Mouse (Mus musculus) stomach, postnatal 0 days (tissue): Measurements from ENCODE around the gene Fxyd2. TPM values are rescaled to one million over a fixed set of nuclear protein-coding genes. Genes with fewer than 3 reads are reported as not detected.
A peak's percentile ranks its signal among the peaks of the same experiment; 100 is the strongest.

Source experiments
- ATAC-seq: fragments of 200-750 bp; cut with Nextera tagmentation; 2 replicates; pipeline ENCODE4 v1.8.0; 2017; ENCODE audit not compliant: low FRiP score, low TSS enrichment
- DNase-seq: peaks from one replicate; pipeline ENCODE4 v3.0.0-alpha.2; 2016; ENCODE audit warnings: low spot score
- H3K27ac ChIP-seq: fragments of 300-500 bp; sonication (generic); replicated peaks from 2 replicates; pipeline ENCODE4 v1.5.1; 2014; ENCODE audit warnings: mild to moderate bottlenecking, control low read depth
- H3K27me3 ChIP-seq: fragments of 300-500 bp; sonication (generic); 2 replicates; pipeline ENCODE4 v1.6.1; 2014; ENCODE audit warnings: low read length; ENCODE audit not compliant: control insufficient read depth, insufficient read depth
- H3K36me3 ChIP-seq: fragments of 300-500 bp; sonication (generic); 2 replicates; pipeline ENCODE4 v1.6.1; 2014; ENCODE audit warnings: low read length, mixed read lengths; ENCODE audit not compliant: control insufficient read depth, insufficient read depth
- H3K4me1 ChIP-seq: fragments of 300-500 bp; sonication (generic); replicated peaks from 2 replicates; pipeline ENCODE4 v1.6.1; 2014; ENCODE audit warnings: antibody characterized with exemption; ENCODE audit not compliant: control insufficient read depth, insufficient read depth
- H3K4me2 ChIP-seq: fragments of 300-500 bp; sonication (generic); replicated peaks from 2 replicates; pipeline ENCODE4 v1.6.1; 2014; ENCODE audit warnings: low read depth, mild to moderate bottlenecking, control low read depth, moderate library complexity
- H3K4me3 ChIP-seq: fragments of 300-500 bp; sonication (generic); 2 replicates; pipeline ENCODE4 v1.5.1; 2014; ENCODE audit warnings: low read depth, low read length, control low read depth
- H3K9ac ChIP-seq: fragments of 300-500 bp; sonication (generic); 2 replicates; pipeline ENCODE4 v1.6.1; 2014; ENCODE audit warnings: mild to moderate bottlenecking, low read length, control low read depth, mixed read lengths
- H3K9me3 ChIP-seq: fragments of 300-500 bp; sonication (generic); 2 replicates; pipeline ENCODE4 v1.6.1; 2016; ENCODE audit warnings: low read length; ENCODE audit not compliant: control insufficient read depth
- CTCF ChIP-seq: IDR thresholded peaks from 2 replicates; pipeline ENCODE4 v1.5.1; 2016; ENCODE audit warnings: antibody characterized with exemption, low read depth, mild to moderate bottlenecking, moderate library complexity
- EP300 ChIP-seq: optimal IDR thresholded peaks from 2 replicates; pipeline ENCODE3; 2016; ENCODE audit warnings: antibody characterized with exemption
- WGBS: fragments of 180-500 bp; shearing (Covaris S2); extraction: QIAGEN DNeasy Blood & Tissue Kit; methylation state at CpG from one replicate; pipeline ENCODE4 v1.1.7; 2014; 5-methylcytosine and 5-hydroxymethylcytosine counted together
- polyA plus RNA-seq: library from polyadenylated mRNA; unstranded; fragments of >200 nt; fragmentation: Nextera tagmentation; extraction: Ambion mirVana; gene quantifications from 2 replicates; pipeline ENCODE4 v1.2.1, GENCODE M21; 2015

The Fxyd2 gene
- polyA plus RNA-seq, 1 experiment from 2014 or later: 2.2 TPM

DNA sequence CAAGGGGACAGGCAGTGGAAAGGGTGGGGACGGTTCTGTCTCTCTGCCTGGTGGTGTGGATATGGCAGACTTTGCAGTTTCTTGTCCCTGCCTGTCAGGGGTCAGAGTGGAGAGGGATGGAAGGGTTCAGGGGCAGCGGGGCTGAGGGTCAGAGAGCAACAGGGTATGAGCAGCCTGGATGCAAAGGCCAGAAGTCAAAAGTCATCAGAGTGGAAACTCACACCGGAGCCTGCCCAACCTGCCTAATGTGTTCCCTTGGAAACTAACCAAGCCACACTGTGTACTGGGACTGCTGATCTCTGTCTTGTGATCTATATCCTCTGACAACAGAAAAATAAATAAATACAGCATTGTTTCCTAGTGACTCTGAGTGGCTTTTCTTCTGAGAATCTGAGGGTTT lies 3.7 kb upstream of the Fxyd2 start:
- DNase-seq (no peak), ATAC-seq (no peak)
- no peak overlapping the region for H3K4me2 ChIP-seq
- no peak overlapping the region for H3K27ac ChIP-seq
- H3K36me3 ChIP-seq: no peaks in the 10 kb centered on the region
- no peaks in the 10 kb centered on the region for H3K4me1 ChIP-seq
- WGBS: 48% methylated on average over 3 of the region's 3 CpGs
- no peaks in the 10 kb centered on the region for H3K9me3 ChIP-seq
- H3K9ac ChIP-seq: no peak overlapping the region
- TF ChIP-seq EP300 (no peak), CTCF (no peak)
- no peaks in the 10 kb centered on the region for H3K27me3 ChIP-seq
- no peak overlapping the region for H3K4me3 ChIP-seq

DNA sequence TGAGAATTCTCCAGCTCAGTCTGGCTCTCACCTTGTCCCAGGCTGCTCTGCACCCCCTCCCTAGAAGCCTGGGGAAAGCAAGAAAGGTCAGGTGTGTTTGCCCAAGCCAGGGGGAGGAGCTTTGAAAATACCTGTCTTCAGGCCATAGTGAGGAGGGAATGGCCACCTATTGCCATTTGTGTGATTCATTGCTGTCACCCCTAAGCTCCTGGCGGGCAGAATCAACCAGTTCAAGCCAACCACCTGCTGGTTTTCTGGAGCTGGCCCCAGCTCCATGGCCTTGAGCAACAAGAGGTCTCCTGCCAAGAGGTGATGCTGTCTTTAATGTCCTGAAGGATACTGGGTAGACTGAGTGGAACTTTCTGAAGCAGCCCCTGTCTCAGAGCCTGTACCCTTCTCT lies 1.1 kb upstream of the Fxyd2 start:
- Histone ChIP-seq H3K36me3 (no peaks in the 10 kb centered on the region), H3K4me2 (no peak overlapping the region), H3K27ac (no peak overlapping the region), H3K27me3 (no peaks in the 10 kb centered on the region), H3K4me1 (no peaks in the 10 kb centered on the region), H3K4me3 (no peak overlapping the region), H3K9me3 (no peaks in the 10 kb centered on the region), H3K9ac (no peak overlapping the region)
- TF ChIP-seq CTCF (no peak), EP300 (no peak)
- WGBS: 35% methylated on average over 1 of the region's 1 CpGs
- no peak for DNase-seq
- ATAC-seq: peak; percentile 22; the same call in 1 of the 2 replicates

DNA sequence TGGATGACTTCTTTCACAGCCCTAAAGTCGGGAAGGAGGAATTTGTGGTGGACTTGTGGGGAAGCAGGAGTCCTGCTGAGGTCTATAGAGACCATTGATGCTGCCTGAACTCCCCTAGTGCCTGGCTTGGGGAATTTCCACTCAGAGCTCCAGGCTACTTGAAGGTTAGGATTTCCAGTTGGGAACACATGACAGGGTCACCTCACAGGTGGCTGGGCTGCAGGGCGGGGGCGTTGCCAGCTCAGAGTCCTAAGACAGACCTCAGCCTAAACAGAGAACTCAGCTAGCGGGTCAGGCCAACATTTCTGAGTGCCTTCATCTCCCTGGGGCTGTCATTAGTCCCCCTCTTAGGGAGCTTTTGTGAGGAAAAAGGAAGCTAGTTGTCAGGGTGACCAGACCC lies 2.4 kb downstream of the Fxyd2 start:
- TF ChIP-seq CTCF (no peak), EP300 (no peak)
- Histone ChIP-seq H3K4me3 (no peak overlapping the region), H3K27me3 (no peaks in the 10 kb centered on the region), H3K4me2 (no peak overlapping the region), H3K9me3 (no peaks in the 10 kb centered on the region), H3K9ac (no peak overlapping the region), H3K4me1 (no peaks in the 10 kb centered on the region), H3K27ac (no peak overlapping the region), H3K36me3 (no peaks in the 10 kb centered on the region)
- 49% methylated on average over 4 of the region's 4 CpGs for WGBS
- DNase-seq (no peak), ATAC-seq (no peak)

DNA sequence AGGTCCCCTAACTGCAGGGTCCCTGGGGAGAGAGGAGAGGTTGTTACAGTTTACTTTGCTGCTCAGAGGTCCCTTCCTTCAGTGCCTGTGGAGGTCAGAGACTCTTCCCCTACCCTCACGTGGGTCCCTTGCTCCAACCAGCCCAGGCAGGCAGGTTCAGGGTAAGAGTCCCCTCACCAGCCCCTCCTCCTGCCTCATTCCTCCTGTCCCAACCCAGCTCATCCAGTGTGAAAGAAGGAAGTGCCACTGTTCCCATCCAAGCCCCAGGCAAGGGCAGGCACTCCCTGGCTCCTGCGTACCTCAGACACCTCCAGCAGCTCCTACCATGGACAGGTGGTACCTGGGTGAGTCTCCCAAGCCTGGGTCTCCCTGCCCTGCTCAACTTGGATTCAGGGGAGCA lies 3.5 kb downstream of the Fxyd2 start:
- Histone ChIP-seq H3K4me1 (no peaks in the 10 kb centered on the region), H3K9ac (no peak overlapping the region), H3K36me3 (no peaks in the 10 kb centered on the region), H3K9me3 (no peaks in the 10 kb centered on the region), H3K4me3 (no peak overlapping the region), H3K4me2 (no peak overlapping the region), H3K27me3 (no peaks in the 10 kb centered on the region), H3K27ac (no peak overlapping the region)
- no peak for DNase-seq
- ATAC-seq: no peak
- WGBS: 59% methylated on average over 1 of the region's 2 CpGs
- TF ChIP-seq CTCF (no peak), EP300 (no peak)

DNA sequence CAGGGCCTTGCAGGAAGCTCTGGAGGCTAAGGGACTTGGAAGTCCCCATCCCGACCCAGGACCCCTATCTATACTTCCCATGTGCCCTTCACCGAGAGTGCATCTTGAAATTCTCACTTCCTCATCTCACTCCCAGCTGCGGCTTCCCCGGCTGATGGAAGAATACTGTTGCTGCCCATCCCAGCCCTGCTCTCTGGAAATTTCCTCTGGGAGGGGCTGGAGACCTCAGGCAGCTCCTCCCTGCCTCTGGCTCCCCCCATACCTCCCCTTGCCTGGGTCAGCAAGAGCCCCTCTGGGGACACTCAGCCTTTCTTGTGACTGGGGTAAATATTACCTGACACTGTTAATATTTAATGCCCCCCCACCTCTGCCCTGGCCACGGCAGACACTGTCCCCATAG lies 6.2 kb downstream of the Fxyd2 start:
- no peak overlapping the region for H3K4me3 ChIP-seq
- H3K9me3 ChIP-seq: no peaks in the 10 kb centered on the region
- H3K27ac ChIP-seq: no peak overlapping the region
- H3K4me2 ChIP-seq: no peak overlapping the region
- H3K27me3 ChIP-seq: no peaks in the 10 kb centered on the region
- H3K4me1 ChIP-seq: no peaks in the 10 kb centered on the region
- WGBS: 50% methylated on average over 5 of the region's 5 CpGs
- DNase-seq (no peak), ATAC-seq (no peak)
- no peak for TF ChIP-seq CTCF
- TF ChIP-seq EP300: no peak
- H3K36me3 ChIP-seq: no peaks in the 10 kb centered on the region
- no peak overlapping the region for H3K9ac ChIP-seq

DNA sequence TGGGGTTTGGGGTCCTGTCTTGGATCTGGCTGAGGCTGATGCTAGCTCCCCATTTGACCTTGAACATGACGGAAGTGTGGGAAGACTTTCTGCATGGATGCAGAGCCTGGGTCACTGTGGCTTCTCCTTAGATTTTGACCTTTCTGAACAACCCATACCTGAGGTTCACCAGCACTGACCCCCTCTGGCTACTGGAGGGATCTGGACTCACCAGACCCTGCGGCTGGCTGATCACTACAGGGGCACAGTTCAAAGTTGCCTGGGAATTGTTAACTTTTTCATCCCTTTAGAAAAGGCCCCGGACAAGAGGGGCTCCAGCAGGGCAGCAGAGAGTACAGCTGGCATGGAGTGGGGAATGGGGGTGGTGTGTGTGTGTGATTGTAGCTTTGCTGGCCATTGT lies 7.3 kb downstream of the Fxyd2 start:
- H3K4me3 ChIP-seq: no peak overlapping the region
- no peak for TF ChIP-seq CTCF
- no peak for TF ChIP-seq EP300
- no peaks in the 10 kb centered on the region for H3K9me3 ChIP-seq
- H3K4me2 ChIP-seq: no peak overlapping the region
- H3K4me1 ChIP-seq: no peaks in the 10 kb centered on the region
- WGBS: 87% methylated on average over 3 of the region's 3 CpGs
- no peaks in the 10 kb centered on the region for H3K27me3 ChIP-seq
- no peak overlapping the region for H3K27ac ChIP-seq
- ATAC-seq (no peak), DNase-seq (no peak)
- H3K36me3 ChIP-seq: no peaks in the 10 kb centered on the region
- H3K9ac ChIP-seq: no peak overlapping the region
